Mouse (Mus musculus): Measurements from ENCODE around the gene Nck2.

GRCm38 (mm10) chr1:43400655-43401054 is 43.7 kb upstream of the Nck2 start:
- TF ChIP-seq CTCF (IDR thresholded peaks at IDR 0.05; ENCODE audit: borderline replicate concordance, insufficient read depth, low read depth, low read length) (no peak), POLR2A (IDR thresholded peaks at IDR 0.05; ENCODE audit: borderline replicate concordance, insufficient read depth, low read length) (no peak)
